Mouse (Mus musculus) midbrain, postnatal 0 days (tissue): Measurements from ENCODE around the gene Klhl41. TPM values are rescaled to one million over a fixed set of nuclear protein-coding genes. Genes with fewer than 3 reads are reported as not detected.

Experiments
- ATAC-seq: fragments of 200-750 bp; cut with Nextera tagmentation; 2 replicates; pipeline ENCODE4 v1.8.0; 2017; ENCODE audit warnings: moderate number of reproducible peaks, mild to moderate bottlenecking, moderate TSS enrichment, moderate library complexity; ENCODE audit not compliant: low FRiP score
- DNase-seq: peaks from one replicate; pipeline ENCODE4 v3.0.0-alpha.2; 2015; ENCODE audit warnings: low spot score
- H3K27ac ChIP-seq: fragments of 300-500 bp; sonication (generic); 2 replicates; pipeline ENCODE4 v1.5.1; 2014; ENCODE audit warnings: low read depth, mild to moderate bottlenecking, low read length, mixed read lengths
- H3K27me3 ChIP-seq: fragments of 300-500 bp; sonication (generic); 2 replicates; pipeline ENCODE4 v1.6.1; 2014; ENCODE audit warnings: low read length, control low read depth, mixed read lengths; ENCODE audit not compliant: insufficient read depth
- H3K36me3 ChIP-seq: fragments of 300-500 bp; sonication (generic); 2 replicates; pipeline ENCODE4 v1.6.1; 2014; ENCODE audit warnings: low read length, control low read depth, mixed read lengths; ENCODE audit not compliant: insufficient read depth
- H3K4me1 ChIP-seq: fragments of 300-500 bp; sonication (generic); 2 replicates; pipeline ENCODE4 v1.6.1; 2014; ENCODE audit warnings: mild to moderate bottlenecking, control low read depth, antibody characterized with exemption, low read length, mixed read lengths; ENCODE audit not compliant: insufficient read depth
- H3K4me2 ChIP-seq: fragments of 300-500 bp; sonication (generic); 2 replicates; pipeline ENCODE4 v1.6.1; 2014; ENCODE audit warnings: low read depth, mild to moderate bottlenecking, low read length, mixed read lengths; ENCODE audit not compliant: poor library complexity, severe bottlenecking
- H3K4me3 ChIP-seq: fragments of 300-500 bp; sonication (generic); 2 replicates; pipeline ENCODE4 v1.5.1; 2014; ENCODE audit warnings: low read depth, mild to moderate bottlenecking, low read length, moderate library complexity
- H3K9ac ChIP-seq: fragments of 300-500 bp; sonication (generic); replicated peaks from 2 replicates; pipeline ENCODE4 v1.6.1; 2014; ENCODE audit warnings: mild to moderate bottlenecking, low read length, moderate library complexity, mixed read lengths; ENCODE audit not compliant: poor library complexity, severe bottlenecking
- H3K9me3 ChIP-seq: fragments of 300-500 bp; sonication (generic); 2 replicates; pipeline ENCODE4 v1.6.1; 2016; ENCODE audit warnings: low read length, control low read depth
- CTCF ChIP-seq: IDR thresholded peaks from 2 replicates; pipeline ENCODE4 v1.5.1; 2016; ENCODE audit warnings: antibody characterized with exemption, mild to moderate bottlenecking
- WGBS: fragments of 180-500 bp; shearing (Covaris S2); extraction: QIAGEN DNeasy Blood & Tissue Kit; methylation state at CpG from one replicate; pipeline ENCODE4 v1.1.7; 2014; 5-methylcytosine and 5-hydroxymethylcytosine counted together
- polyA plus RNA-seq: library from polyadenylated mRNA; unstranded; fragments of >200 nt; fragmentation: Nextera tagmentation; extraction: Ambion mirVana; gene quantifications from 2 replicates; pipeline ENCODE4 v1.2.1, GENCODE M21; 2015
- total RNA-seq: library from RNA; depleted of rRNA; stranded (reverse); fragments of >200 nt; gene quantifications from 2 replicates; pipeline ENCODE4 v1.2.3, GENCODE M21; 2014; rRNA removed

The Klhl41 gene
- total and polyA plus RNA-seq, 2 experiments from 2014 or later, result not detected

DNA sequence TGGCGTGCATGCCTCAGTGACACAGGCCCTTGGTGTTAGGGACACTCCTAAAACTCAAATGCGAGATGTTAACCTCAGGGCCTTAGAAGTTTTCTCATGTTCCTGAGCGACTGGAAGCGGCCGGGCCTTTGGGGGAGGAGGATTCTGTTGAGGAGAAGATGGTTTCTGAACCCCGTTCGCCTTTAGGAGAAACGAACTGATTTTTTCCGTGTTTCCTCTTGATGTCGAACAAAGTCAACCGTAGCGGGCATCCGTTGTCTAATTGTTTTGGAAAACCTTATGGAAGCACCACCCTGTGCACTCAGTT, 53.6 kb downstream of the Klhl41 start:
- H3K27me3 ChIP-seq, result no peaks in the 10 kb centered on the region
- DNase-seq (peak; percentile 2), ATAC-seq (no peak)
- peaks cover 3% of the 10 kb centered on the region; the same call in 1 of the 2 replicates for H3K4me1 ChIP-seq
- peak overlapping the region; percentile 82 for H3K9ac ChIP-seq
- peak overlapping the region; percentile 89 for H3K4me3 ChIP-seq
- H3K4me2 ChIP-seq, result peak overlapping the region; percentile 69
- TF ChIP-seq CTCF, result no peak
- no peaks in the 10 kb centered on the region for H3K9me3 ChIP-seq
- WGBS, result under 1% methylated on average over 13 of the region's 13 CpGs
- peak overlapping the region; percentile 83; the same call in 1 of the 2 replicates for H3K27ac ChIP-seq
- H3K36me3 ChIP-seq, result no peaks in the 10 kb centered on the region

Other genes with a start within 250 kb of the Klhl41 start
- gene Lrp2, start 84.1 kb upstream of the Klhl41 start, total RNA-seq, result 2.3 and 2.9 TPM in 2 replicates
- gene Lrp2, start 84.1 kb upstream of the Klhl41 start, polyA plus RNA-seq, result 0.22 and 0.31 TPM in 2 replicates
- 17.2 and 25.3 TPM in 2 replicates for gene Bbs5, start 22.9 kb upstream of the Klhl41 start, total RNA-seq
- 27.3 and 28.4 TPM in 2 replicates for gene Bbs5, start 22.9 kb upstream of the Klhl41 start, polyA plus RNA-seq
- gene Fastkd1, start 43.4 kb downstream of the Klhl41 start, total RNA-seq, result 22.6 and 25.0 TPM in 2 replicates
- gene Fastkd1, start 43.4 kb downstream of the Klhl41 start, polyA plus RNA-seq, result 12.6 and 13.8 TPM in 2 replicates
- 13.6 and 20.7 TPM in 2 replicates for gene Ppig, start 52.4 kb downstream of the Klhl41 start, total RNA-seq
- gene Ppig, start 52.4 kb downstream of the Klhl41 start, polyA plus RNA-seq, result 119 and 140 TPM in 2 replicates
- gene Ccdc173, start 119.5 kb downstream of the Klhl41 start, total RNA-seq, result 0.99 and 1.1 TPM in 2 replicates
- gene Ccdc173, start 119.5 kb downstream of the Klhl41 start, polyA plus RNA-seq, result 1.4 and 2.0 TPM in 2 replicates
- gene Phospho2, start 119.5 kb downstream of the Klhl41 start, total RNA-seq, result 29.7 and 31.8 TPM in 2 replicates
- gene Phospho2, start 119.5 kb downstream of the Klhl41 start, polyA plus RNA-seq, result 31.6 and 33.4 TPM in 2 replicates
- 147 and 164 TPM in 2 replicates for gene Klhl23, start 151.8 kb downstream of the Klhl41 start, total RNA-seq
- gene Klhl23, start 151.8 kb downstream of the Klhl41 start, polyA plus RNA-seq, result 84.1 and 99.2 TPM in 2 replicates
- gene Ssb, start 191.4 kb downstream of the Klhl41 start, total RNA-seq, result 51.3 and 64.1 TPM in 2 replicates
- 260 and 285 TPM in 2 replicates for gene Ssb, start 191.4 kb downstream of the Klhl41 start, polyA plus RNA-seq
- 8.6 and 10.2 TPM in 2 replicates for gene Mettl5, start 215.5 kb downstream of the Klhl41 start, total RNA-seq
- 30.4 and 34.1 TPM in 2 replicates for gene Mettl5, start 215.5 kb downstream of the Klhl41 start, polyA plus RNA-seq
- gene Ubr3, start 227.1 kb downstream of the Klhl41 start, total RNA-seq, result 37.9 and 62.1 TPM in 2 replicates
- 15.4 and 20.9 TPM in 2 replicates for gene Ubr3, start 227.1 kb downstream of the Klhl41 start, polyA plus RNA-seq